Mouse (Mus musculus): ENCODE measurements around the gene Sgcb.

- TF ChIP-seq CTCF (IDR thresholded peaks at IDR 0.05; ENCODE audit: low read depth, low read length) (no peak), POLR2A (IDR thresholded peaks at IDR 0.05; ENCODE audit: extremely low read depth, insufficient read depth, low read length) (no peak)
Observed at GRCm38 (mm10) chr5:73604964-73605363, 42.6 kb downstream of the Sgcb start.

Data from liver, adult 2 months (tissue).